ENCODE assay signal across 28 mouse cellular contexts in genomic region chr14:87746011-87746410, GRCm38 (mm10).
DNase-seq lines count a peak whose midpoint lies in the region; ATAC-seq and TF ChIP-seq lines count a peak whose summit lies in the region.
"Had no signal": no experiment of that assay in that cellular context is flagged by ENCODE, and none has a peak within 500 bp of the region (broad histone marks: within the 10 kb centered on the region; RNA-seq: fewer than 3 reads in every experiment).

No protein-coding gene starts in this region.

- no peaks in the 10 kb centered on the region for H3K9me3 ChIP-seq in forebrain, postnatal 0 days (ENCODE audit: low read length)
- no peaks in the 10 kb centered on the region for H3K9me3 ChIP-seq in forebrain, embryonic 10.5 days
- no peaks in the 10 kb centered on the region for H3K9me3 ChIP-seq in midbrain, embryonic 11.5 days (ENCODE audit: control insufficient read depth, low read length)
- no peaks in the 10 kb centered on the region for H3K9me3 ChIP-seq in midbrain, embryonic 10.5 days (replicated peaks)
- no peaks in the 10 kb centered on the region for H3K9me3 ChIP-seq in midbrain, embryonic 13.5 days
- H3K9me3 ChIP-seq in midbrain, embryonic 15.5 days: no peaks in the 10 kb centered on the region
- H3K9me3 ChIP-seq in intestine, embryonic 16.5 days (ENCODE audit: control insufficient read depth, low read length): no peaks in the 10 kb centered on the region
- H3K9me3 ChIP-seq: embryonic facial prominence, embryonic 10.5 days; embryonic facial prominence, embryonic 13.5 days; forebrain, embryonic 13.5 days; heart, embryonic 12.5 days; heart, embryonic 15.5 days had no signal

- no peak overlapping the region for H3K27ac ChIP-seq in forebrain, postnatal 0 days (ENCODE audit: low read depth, low read length)
- no peak overlapping the region for H3K27ac ChIP-seq in forebrain, embryonic 10.5 days
- H3K27ac ChIP-seq in midbrain, embryonic 11.5 days (ENCODE audit: low read depth, low read length): no peak overlapping the region
- no peak overlapping the region for H3K27ac ChIP-seq in midbrain, embryonic 10.5 days (replicated peaks)
- H3K27ac ChIP-seq in midbrain, embryonic 13.5 days: no peak overlapping the region
- H3K27ac ChIP-seq in midbrain, embryonic 15.5 days: no peak overlapping the region
- no peak overlapping the region for H3K27ac ChIP-seq in intestine, embryonic 16.5 days (ENCODE audit: low read length)
- H3K27ac ChIP-seq: embryonic facial prominence, embryonic 10.5 days; embryonic facial prominence, embryonic 13.5 days; forebrain, embryonic 13.5 days; heart, embryonic 15.5 days; hindbrain, embryonic 14.5 days; hindbrain, postnatal 0 days had no signal

- H3K27me3 ChIP-seq in forebrain, postnatal 0 days (ENCODE audit: insufficient read depth, low read length): no peaks in the 10 kb centered on the region
- H3K27me3 ChIP-seq in forebrain, embryonic 10.5 days (ENCODE audit: poor library complexity, severe bottlenecking): no peaks in the 10 kb centered on the region
- no peaks in the 10 kb centered on the region for H3K27me3 ChIP-seq in midbrain, embryonic 11.5 days (ENCODE audit: control insufficient read depth, insufficient read depth, low read length)
- no peaks in the 10 kb centered on the region for H3K27me3 ChIP-seq in midbrain, embryonic 10.5 days (ENCODE audit: low read depth, poor library complexity, severe bottlenecking)
- no peaks in the 10 kb centered on the region for H3K27me3 ChIP-seq in midbrain, embryonic 13.5 days
- H3K27me3 ChIP-seq in midbrain, embryonic 15.5 days (replicated peaks): no peaks in the 10 kb centered on the region
- H3K27me3 ChIP-seq in intestine, embryonic 16.5 days (replicated peaks; ENCODE audit: control insufficient read depth, insufficient read depth, low read length): no peaks in the 10 kb centered on the region
- H3K27me3 ChIP-seq: embryonic facial prominence, embryonic 13.5 days; forebrain, embryonic 13.5 days; heart, embryonic 12.5 days; heart, embryonic 15.5 days had no signal

- no peak overlapping the region for H3K4me2 ChIP-seq in forebrain, postnatal 0 days (ENCODE audit: low read depth)
- no peak overlapping the region for H3K4me2 ChIP-seq in midbrain, embryonic 11.5 days
- H3K4me2 ChIP-seq in midbrain, embryonic 13.5 days (replicated peaks): no peak overlapping the region
- peak overlapping the region; percentile 13; the same call in 1 of the 2 replicates for H3K4me2 ChIP-seq in midbrain, embryonic 15.5 days
- no peak overlapping the region for H3K4me2 ChIP-seq in intestine, embryonic 16.5 days (ENCODE audit: low read depth, low read length)
- H3K4me2 ChIP-seq: embryonic facial prominence, embryonic 13.5 days; forebrain, embryonic 13.5 days; heart, embryonic 12.5 days; hindbrain, embryonic 14.5 days had no signal

- no peak overlapping the region for H3K4me3 ChIP-seq in forebrain, postnatal 0 days (ENCODE audit: low read depth, low read length)
- no peak overlapping the region for H3K4me3 ChIP-seq in forebrain, embryonic 10.5 days
- H3K4me3 ChIP-seq in midbrain, embryonic 11.5 days (ENCODE audit: low read depth, low read length): no peak overlapping the region
- no peak overlapping the region for H3K4me3 ChIP-seq in midbrain, embryonic 10.5 days
- no peak overlapping the region for H3K4me3 ChIP-seq in midbrain, embryonic 13.5 days (replicated peaks)
- H3K4me3 ChIP-seq in midbrain, embryonic 15.5 days: no peak overlapping the region
- no peak overlapping the region for H3K4me3 ChIP-seq in intestine, embryonic 16.5 days (ENCODE audit: low read length)
- H3K4me3 ChIP-seq: embryonic facial prominence, embryonic 10.5 days; embryonic facial prominence, embryonic 13.5 days; erythroblast, embryonic 14.5 days; forebrain, embryonic 13.5 days; heart, embryonic 12.5 days; heart, embryonic 15.5 days had no signal

- TF ChIP-seq CTCF in forebrain, postnatal 0 days (IDR thresholded peaks at IDR 0.05; ENCODE audit: low read depth): no peak

- H3K4me1 ChIP-seq in forebrain, postnatal 0 days (ENCODE audit: insufficient read depth): no peaks in the 10 kb centered on the region
- H3K4me1 ChIP-seq in forebrain, embryonic 10.5 days: peaks cover 14% of the 10 kb centered on the region
- 0 out of 2 replicates have a peak, but pooled peaks cover 2% of the 10 kb centered on the region for H3K4me1 ChIP-seq in midbrain, embryonic 11.5 days (ENCODE audit: control insufficient read depth, insufficient read depth, low read length)
- H3K4me1 ChIP-seq in midbrain, embryonic 10.5 days: peaks cover 8% of the 10 kb centered on the region
- peaks cover 7% of the 10 kb centered on the region; the same call in 1 of the 2 replicates for H3K4me1 ChIP-seq in midbrain, embryonic 13.5 days (replicated peaks)
- peaks cover 3% of the 10 kb centered on the region; the same call in 1 of the 2 replicates for H3K4me1 ChIP-seq in midbrain, embryonic 15.5 days
- no peaks in the 10 kb centered on the region for H3K4me1 ChIP-seq in intestine, embryonic 16.5 days (ENCODE audit: control insufficient read depth, insufficient read depth, low read length)
- H3K4me1 ChIP-seq: embryonic facial prominence, embryonic 10.5 days; embryonic facial prominence, embryonic 13.5 days; heart, embryonic 15.5 days had no signal

- DNase-seq in forebrain, postnatal 0 days: no peak
- no peak for DNase-seq in forebrain, embryonic 10.5 days (ENCODE audit: extremely low spot score, low spot score)
- no peak for DNase-seq in midbrain, embryonic 11.5 days (ENCODE audit: low spot score, missing footprints)
- no peak for DNase-seq in midbrain, embryonic 10.5 days (ENCODE audit: low spot score)
- no peak for DNase-seq in urinary bladder, postnatal 25 days (ENCODE audit: low spot score)
- DNase-seq: adrenal gland, adult 8-10 months; adrenal gland, postnatal 25 days; cerebellum, adult 18-20 months; cerebellum, adult 9-10 months; cerebellum, postnatal 14 days; gastrocnemius, postnatal 10 days; gastrocnemius, postnatal 36 days; heart, adult 11 months; heart, postnatal 14 days; heart, postnatal 4 days had no signal

- H3K36me3 ChIP-seq in forebrain, postnatal 0 days (ENCODE audit: insufficient read depth): no peaks in the 10 kb centered on the region
- H3K36me3 ChIP-seq in forebrain, embryonic 10.5 days (replicated peaks): no peaks in the 10 kb centered on the region
- H3K36me3 ChIP-seq in midbrain, embryonic 11.5 days (ENCODE audit: control insufficient read depth, insufficient read depth, low read length): no peaks in the 10 kb centered on the region
- H3K36me3 ChIP-seq in midbrain, embryonic 10.5 days: no peaks in the 10 kb centered on the region
- no peaks in the 10 kb centered on the region for H3K36me3 ChIP-seq in midbrain, embryonic 13.5 days
- no peaks in the 10 kb centered on the region for H3K36me3 ChIP-seq in midbrain, embryonic 15.5 days (replicated peaks)
- H3K36me3 ChIP-seq in intestine, embryonic 16.5 days (ENCODE audit: control insufficient read depth, insufficient read depth, low read length): no peaks in the 10 kb centered on the region
- H3K36me3 ChIP-seq: embryonic facial prominence, embryonic 10.5 days; embryonic facial prominence, embryonic 13.5 days; heart, embryonic 12.5 days; heart, embryonic 15.5 days had no signal

- H3K9ac ChIP-seq in forebrain, postnatal 0 days: no peak overlapping the region
- no peak overlapping the region for H3K9ac ChIP-seq in midbrain, embryonic 11.5 days (ENCODE audit: low read length)
- H3K9ac ChIP-seq in midbrain, embryonic 13.5 days (replicated peaks): no peak overlapping the region
- H3K9ac ChIP-seq in midbrain, embryonic 15.5 days: no peak overlapping the region
- no peak overlapping the region for H3K9ac ChIP-seq in intestine, embryonic 16.5 days (ENCODE audit: low read depth, low read length)
- H3K9ac ChIP-seq: embryonic facial prominence, embryonic 13.5 days; forebrain, embryonic 13.5 days; heart, embryonic 12.5 days; heart, embryonic 15.5 days; hindbrain, embryonic 14.5 days had no signal

- 0 out of 2 replicates have a peak, but pooled peaks have one; percentile 30 for ATAC-seq in forebrain, postnatal 0 days
- ATAC-seq in midbrain, embryonic 11.5 days (ENCODE audit: low FRiP score): peak; percentile 49; the same call in 1 of the 2 replicates
- peak; percentile 67; the same call in 1 of the 2 replicates for ATAC-seq in midbrain, embryonic 13.5 days
- ATAC-seq in midbrain, embryonic 15.5 days (replicated peaks): peak; percentile 84
- no peak for ATAC-seq in intestine, embryonic 16.5 days
- ATAC-seq: CD4-positive, CD25-positive, alpha-beta regulatory T cell, adult 4 months; hindbrain, postnatal 0 days; inflammation-experienced regulatory T-cells, adult 6 months had no signal

- WGBS in forebrain, postnatal 0 days: 27% methylated on average over 5 of the region's 5 CpGs
- WGBS in forebrain, embryonic 10.5 days: 83% methylated on average over 5 of the region's 5 CpGs
- WGBS in midbrain, embryonic 11.5 days: 43% methylated on average over 5 of the region's 5 CpGs
- 69% methylated on average over 5 of the region's 5 CpGs for WGBS in midbrain, embryonic 10.5 days
- 32% methylated on average over 5 of the region's 5 CpGs for WGBS in midbrain, embryonic 13.5 days
- 21% methylated on average over 5 of the region's 5 CpGs for WGBS in midbrain, embryonic 15.5 days
- 50% methylated on average over 5 of the region's 5 CpGs for WGBS in intestine, embryonic 16.5 days
